Mouse (Mus musculus): ENCODE results near the gene Arhgap19. TPM values are rescaled to one million over a fixed set of nuclear protein-coding genes. Genes with fewer than 3 reads are reported as not detected.

Arhgap19 gene
- total RNA-seq, 2 experiments from 2014 or later: 2.5 to 3.5 TPM

- intact Hi-C loops (cut with DNase I): no loop called here
- no peak for DNase-seq
Measured at GRCm38 (mm10) chr19:41754760-41755159, 47.1 kb downstream of the Arhgap19 start.

DNA sequence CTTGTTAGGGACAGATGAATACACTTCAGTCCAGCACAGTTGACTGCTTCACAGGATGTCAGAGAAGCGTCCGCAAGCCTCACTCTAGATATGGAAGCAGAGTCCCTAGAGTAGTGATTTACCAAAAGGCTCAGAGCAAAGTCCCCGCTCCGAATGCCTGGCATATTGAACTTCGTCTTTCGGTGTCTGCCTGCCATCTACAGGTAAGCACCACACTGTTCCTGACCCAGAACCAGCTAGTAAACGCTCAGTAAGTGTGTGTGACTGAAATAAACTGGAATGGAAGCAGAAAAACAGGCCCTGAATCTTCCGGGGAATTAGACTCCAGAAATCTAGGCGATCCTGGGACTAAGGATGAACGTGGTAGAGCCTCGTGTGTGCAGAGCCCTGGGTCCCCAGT, 49.9 kb downstream of the Arhgap19 start:
- DNase-seq: no peak
- intact Hi-C loops (cut with DNase I): no loop called here

DNA sequence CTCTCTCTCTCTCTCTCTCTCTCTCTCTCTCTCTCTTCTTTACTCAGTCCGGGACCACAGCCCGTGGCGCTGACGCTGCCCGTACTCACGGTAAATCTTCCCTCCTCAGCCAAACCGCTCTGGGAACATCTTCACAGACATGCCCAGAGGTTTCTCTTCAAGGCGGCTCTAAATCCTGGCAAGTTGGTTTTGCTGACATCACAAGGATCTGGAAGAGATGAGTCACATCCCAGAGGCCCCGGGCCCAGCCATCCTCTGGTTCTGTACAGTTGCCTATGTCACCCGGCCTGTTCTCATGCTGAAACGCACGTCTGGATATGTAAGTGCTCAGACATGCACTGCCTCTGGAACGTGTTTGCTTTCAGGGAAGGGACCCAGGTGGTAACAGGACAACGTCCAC, 54.4 kb downstream of the Arhgap19 start:
- DNase-seq: no peak
- intact Hi-C loops (cut with DNase I): no loop called here

GRCm38 (mm10) chr19:41745941-41746557, 55.8 kb downstream of the Arhgap19 start:
- intact Hi-C loops (cut with DNase I): no loop called here
- DNase-seq: peak; percentile 18 to 32

GRCm38 (mm10) chr19:41743396-41743795, 58.5 kb downstream of the Arhgap19 start, which contains the start of gene Slit1:
TSS of gene Slit1 (minus strand) at chr19:41743665.
- intact Hi-C loops (cut with DNase I): no loop called here
- no peak for DNase-seq

- intact Hi-C loops (cut with DNase I): no loop called here
- DNase-seq: no peak
Measured at GRCm38 (mm10) chr19:41738896-41739295, 63.0 kb downstream of the Arhgap19 start.

DNA sequence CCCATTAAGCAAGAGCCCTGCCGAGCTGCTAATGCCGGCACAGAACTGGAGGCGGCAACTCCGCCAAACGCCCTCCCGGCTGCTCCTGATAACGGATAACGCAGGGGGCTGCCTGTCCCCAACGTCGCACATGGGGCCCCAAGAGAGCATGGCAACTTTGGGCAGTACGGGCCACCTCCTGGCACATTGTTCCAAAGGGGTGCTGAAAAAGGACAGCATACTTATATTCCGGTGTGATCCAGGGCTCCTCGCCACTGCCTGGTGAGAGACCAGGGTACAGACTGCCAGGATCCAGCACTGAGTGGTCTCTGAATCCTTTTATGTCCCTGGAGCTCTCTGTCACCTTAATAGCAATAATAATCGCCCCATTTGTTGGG, 63.4 kb downstream of the Arhgap19 start:
- DNase-seq: no peak
- intact Hi-C loops (cut with DNase I): no loop called here

DNA sequence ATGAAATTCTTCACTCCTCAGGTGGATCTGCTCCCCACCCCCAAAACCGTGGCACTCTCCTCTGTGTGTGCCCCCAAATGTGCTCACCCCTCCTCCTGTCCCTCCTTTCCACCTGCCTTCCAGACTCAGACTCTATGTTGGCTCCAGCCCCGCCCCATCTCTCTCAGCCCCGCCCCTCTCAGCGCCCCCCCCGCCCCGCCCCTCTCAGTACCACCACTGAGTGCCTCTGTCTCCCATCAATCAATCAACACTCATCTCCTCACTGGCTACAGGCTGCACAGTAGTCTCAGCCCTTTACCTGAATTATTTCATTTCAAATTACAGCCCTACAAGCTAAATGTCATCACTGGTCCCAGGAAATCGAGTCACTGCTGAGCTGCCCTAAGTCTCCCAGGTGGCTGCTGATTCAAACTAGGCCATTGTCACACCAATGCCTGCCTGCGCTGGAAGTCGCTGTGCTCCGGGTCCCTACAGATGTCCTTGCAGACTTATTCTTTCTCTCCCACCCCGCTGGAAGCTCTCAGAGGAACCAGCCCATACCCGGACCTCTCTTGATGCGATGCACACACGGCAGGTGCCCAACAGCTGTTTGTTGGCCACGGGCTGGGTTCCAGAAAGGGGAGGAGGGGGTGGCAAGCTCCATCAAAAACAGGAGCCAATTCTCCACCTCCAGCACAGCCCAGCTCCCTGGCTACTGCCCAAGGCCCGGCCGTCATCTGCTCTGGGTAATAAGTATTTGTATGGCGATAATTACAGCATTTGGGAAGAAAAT, 64.0 kb downstream of the Arhgap19 start:
- intact Hi-C loops (cut with DNase I): no loop called here
- DNase-seq: no peak

DNA sequence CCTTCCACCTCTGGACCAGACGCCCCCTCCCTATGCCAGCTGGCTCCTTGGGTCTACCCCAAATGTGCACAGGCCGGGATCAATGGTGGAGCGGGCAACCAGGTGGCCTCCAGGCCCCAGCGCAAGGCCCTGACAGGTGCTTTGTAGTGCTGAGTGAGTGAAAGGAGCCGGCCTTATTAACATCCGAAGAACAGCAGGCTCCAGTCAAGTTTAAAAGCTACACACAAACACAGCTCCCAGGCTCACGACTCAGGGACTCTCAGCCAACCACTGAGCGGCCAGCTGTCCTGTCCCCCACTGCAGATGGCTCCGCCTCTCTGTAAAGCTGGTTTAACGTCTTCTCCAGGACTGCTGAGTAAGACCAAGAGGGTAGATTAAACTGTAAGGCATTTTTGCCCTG, 67.2 kb downstream of the Arhgap19 start:
- no peak for DNase-seq
- intact Hi-C loops (cut with DNase I): no loop called here

DNA sequence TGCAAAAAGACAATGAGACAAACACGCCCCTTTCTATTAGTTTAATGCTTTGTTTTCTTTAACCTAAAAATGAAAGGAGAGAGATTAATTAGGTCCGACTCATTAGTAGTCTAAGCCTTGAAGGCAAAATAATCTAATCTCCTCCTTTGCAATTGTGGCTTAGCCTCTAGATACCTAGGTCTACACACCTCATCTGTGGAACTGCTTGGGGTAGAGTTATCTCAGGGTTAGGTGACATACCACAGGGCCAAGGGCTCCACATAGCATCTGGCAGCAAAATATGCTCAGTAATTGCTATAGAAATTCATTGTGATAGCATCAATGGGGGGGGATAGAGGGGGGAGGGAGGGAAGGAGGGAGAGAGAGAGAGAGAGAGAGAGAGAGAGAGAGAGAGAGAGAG, 76.4 kb downstream of the Arhgap19 start:
- intact Hi-C loops (cut with DNase I): no loop called here
- DNase-seq: no peak

- intact Hi-C loops (cut with DNase I): no loop called here
- no peak for DNase-seq
Measured at GRCm38 (mm10) chr19:41724831-41725470, 76.9 kb downstream of the Arhgap19 start.

DNA sequence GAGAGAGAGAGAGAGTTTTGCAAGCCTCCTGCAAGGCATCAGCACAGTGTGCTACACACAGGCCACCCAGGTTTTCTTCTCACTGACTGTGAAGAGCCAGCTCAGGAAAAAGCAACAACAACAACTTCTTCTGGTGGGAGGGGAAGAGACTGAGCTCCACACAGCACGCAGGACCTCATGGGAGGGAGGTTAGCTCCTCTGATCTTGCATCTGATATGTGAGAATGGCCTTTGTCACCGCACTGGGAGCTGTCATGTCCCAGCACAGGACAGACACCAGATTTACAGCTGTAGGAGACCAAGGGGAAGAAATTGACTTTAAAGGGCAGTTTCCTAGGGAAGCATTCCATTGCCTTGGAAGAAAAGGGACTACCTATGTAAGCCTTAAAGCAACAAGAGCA, 78.5 kb downstream of the Arhgap19 start:
- DNase-seq: no peak
- intact Hi-C loops (cut with DNase I): no loop called here

- DNase-seq: no peak
- intact Hi-C loops (cut with DNase I): no loop called here
Measured at GRCm38 (mm10) chr19:41719436-41719835, 82.4 kb downstream of the Arhgap19 start.

Other genes starting within 250 kb of the Arhgap19 start
- gene Gm340, start 219.7 kb downstream of the Arhgap19 start, total RNA-seq (2021): 10 to 100 TPM in 1 of 2 experiments, 1 to 10 TPM in 1; 8.9 to 11.0 TPM
- gene Slit1, start 58.4 kb downstream of the Arhgap19 start, total RNA-seq (2021): under 1 TPM; 0.07 to 0.12 TPM
- 1 to 10 TPM; 2.5 to 3.2 TPM for gene Frat1, start 27.9 kb upstream of the Arhgap19 start, total RNA-seq (2021)
- 1 to 10 TPM; 5.9 to 6.6 TPM for gene Frat2, start 46.1 kb upstream of the Arhgap19 start, total RNA-seq (2021)
- gene Rrp12, start 94.1 kb upstream of the Arhgap19 start, total RNA-seq (2021): 10 to 100 TPM; 10.7 to 12.9 TPM
- gene Pgam1, start 109.9 kb upstream of the Arhgap19 start, total RNA-seq (2021): 100 to 1,000 TPM; 115 to 131 TPM
- 10 to 100 TPM; 11.3 to 13.4 TPM for gene Exosc1, start 131.4 kb upstream of the Arhgap19 start, total RNA-seq (2021)
- 10 to 100 TPM; 19.9 to 20.9 TPM for gene Zdhhc16, start 131.4 kb upstream of the Arhgap19 start, total RNA-seq (2021)
- gene Mms19, start 179.1 kb upstream of the Arhgap19 start, total RNA-seq (2021): 10 to 100 TPM; 16.7 to 21.2 TPM
- gene Ubtd1, start 179.7 kb upstream of the Arhgap19 start, total RNA-seq (2021): 10 to 100 TPM; 25.9 to 28.0 TPM
- not detected for gene Ankrd2, start 234.0 kb upstream of the Arhgap19 start, total RNA-seq (2021)
- 1 to 10 TPM; 1.4 to 2.3 TPM for gene Hoga1, start 243.6 kb upstream of the Arhgap19 start, total RNA-seq (2021)